Mouse (Mus musculus) layer of hippocampus, adult 2 months (tissue): ENCODE measurements around the gene Ubn2. TPM values are rescaled to one million over a fixed set of nuclear protein-coding genes. Genes with fewer than 3 reads are reported as not detected.
A peak's percentile ranks its signal among the peaks of the same experiment; 100 is the strongest.
"Not testable (repeated sequence)": the region's sequence is repeated elsewhere in the genome, so short reads cannot be mapped to it uniquely, and the experiment has no call there.

Experiments
- DNase-seq, 2 experiments: peaks; one replicate each; pipeline ENCODE4 v3.0.0; 2022; ENCODE audit warnings: low spot score in 2 of 2
- H3K27ac ChIP-seq: fragments of 200-600 bp; 2 replicates; pipeline ENCODE4 v1.8.1; 2022
- H3K4me3 ChIP-seq: fragments of 200-600 bp; 2 replicates; pipeline ENCODE4 v1.8.1; 2022; ENCODE audit warnings: mild to moderate bottlenecking
- CTCF ChIP-seq: fragments of 200-600 bp; conservative IDR thresholded peaks from 2 replicates; pipeline ENCODE4 v1.8.1; 2022; ENCODE audit warnings: antibody characterized with exemption, mild to moderate bottlenecking, moderate library complexity
- microRNA-seq, 2 experiments: library from miRNA; unstranded; fragments of <30 nt; microRNA quantifications; one replicate each; pipeline ENCODE4 v1.2.0; 2021
- total RNA-seq, 2 experiments: library from RNA; stranded (reverse); gene quantifications; 2 replicates each; pipeline ENCODE4 v1.2.3; 2021

Ubn2 gene
- total RNA-seq, 2 experiments from 2014 or later: 48.0 to 49.3 TPM

DNA sequence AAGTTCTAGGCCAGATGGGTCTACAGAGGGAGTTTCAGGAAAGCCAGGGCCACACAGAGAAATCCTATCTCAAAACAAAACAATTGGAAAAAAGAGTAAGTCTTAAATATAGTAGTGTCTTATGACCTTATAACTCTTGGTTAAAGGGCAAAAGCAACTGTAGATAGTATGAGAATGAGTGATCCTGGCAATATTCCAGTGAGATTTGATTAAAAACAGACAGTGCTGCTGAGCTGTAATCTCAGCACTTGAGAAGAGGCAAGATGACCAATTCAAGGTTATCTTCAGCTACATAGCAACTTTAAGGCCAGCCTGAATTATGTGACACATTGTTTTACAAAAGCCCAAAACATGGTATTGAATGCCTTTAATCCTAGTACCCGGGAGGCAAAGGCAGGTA lies 114.0 kb downstream of the Ubn2 start:
- DNase-seq: no peak
- no peak overlapping the region for H3K27ac ChIP-seq
- no peak overlapping the region for H3K4me3 ChIP-seq
- TF ChIP-seq CTCF: no peak

DNA sequence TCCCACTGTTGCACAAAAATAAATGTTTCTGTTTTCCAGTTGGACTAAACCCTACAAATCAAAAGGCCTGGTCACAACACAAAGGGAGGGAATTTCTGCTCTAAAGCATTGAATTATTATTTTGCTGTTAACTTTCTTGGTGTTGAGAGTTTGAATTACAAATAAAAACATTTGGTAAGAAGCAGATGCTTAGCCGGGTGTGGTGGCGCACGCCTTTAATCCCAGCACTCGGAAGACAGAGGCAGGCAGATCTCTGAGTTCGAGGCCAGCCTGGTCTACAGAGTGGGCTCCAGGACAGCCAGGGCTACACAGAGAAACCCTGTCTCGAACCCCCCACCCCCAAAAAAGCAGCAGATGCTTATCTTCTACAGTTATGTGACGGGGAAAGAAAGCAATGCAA lies 114.8 kb downstream of the Ubn2 start:
- H3K27ac ChIP-seq: not testable (repeated sequence)

DNA sequence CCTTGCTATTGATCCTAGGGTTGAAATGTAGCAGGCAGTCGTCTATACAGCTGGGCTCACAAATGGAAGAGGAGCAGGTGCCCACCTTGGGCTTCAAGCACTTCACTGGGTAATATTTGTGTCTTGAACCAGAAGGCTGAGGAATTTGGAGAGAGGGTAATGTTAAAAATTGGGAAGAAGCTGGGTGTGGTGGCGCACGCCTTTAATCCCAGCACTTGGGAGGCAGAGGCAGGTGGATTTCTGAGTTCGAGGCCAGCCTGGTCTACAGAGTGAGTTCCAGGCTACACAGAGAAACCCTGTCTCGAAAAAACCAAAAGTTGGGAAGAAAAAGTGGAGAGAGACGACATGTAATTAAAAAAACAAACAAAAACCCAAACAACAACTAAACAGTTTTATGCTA lies 116.1 kb downstream of the Ubn2 start:
- not testable (repeated sequence) for DNase-seq
- peak overlapping the region; percentile 100 for H3K27ac ChIP-seq
- peak overlapping the region; percentile 92 for H3K4me3 ChIP-seq

More for the DNA sequence above, 114.8 kb downstream of the Ubn2 start:
- not testable (repeated sequence) for H3K4me3 ChIP-seq, DNase-seq

DNA sequence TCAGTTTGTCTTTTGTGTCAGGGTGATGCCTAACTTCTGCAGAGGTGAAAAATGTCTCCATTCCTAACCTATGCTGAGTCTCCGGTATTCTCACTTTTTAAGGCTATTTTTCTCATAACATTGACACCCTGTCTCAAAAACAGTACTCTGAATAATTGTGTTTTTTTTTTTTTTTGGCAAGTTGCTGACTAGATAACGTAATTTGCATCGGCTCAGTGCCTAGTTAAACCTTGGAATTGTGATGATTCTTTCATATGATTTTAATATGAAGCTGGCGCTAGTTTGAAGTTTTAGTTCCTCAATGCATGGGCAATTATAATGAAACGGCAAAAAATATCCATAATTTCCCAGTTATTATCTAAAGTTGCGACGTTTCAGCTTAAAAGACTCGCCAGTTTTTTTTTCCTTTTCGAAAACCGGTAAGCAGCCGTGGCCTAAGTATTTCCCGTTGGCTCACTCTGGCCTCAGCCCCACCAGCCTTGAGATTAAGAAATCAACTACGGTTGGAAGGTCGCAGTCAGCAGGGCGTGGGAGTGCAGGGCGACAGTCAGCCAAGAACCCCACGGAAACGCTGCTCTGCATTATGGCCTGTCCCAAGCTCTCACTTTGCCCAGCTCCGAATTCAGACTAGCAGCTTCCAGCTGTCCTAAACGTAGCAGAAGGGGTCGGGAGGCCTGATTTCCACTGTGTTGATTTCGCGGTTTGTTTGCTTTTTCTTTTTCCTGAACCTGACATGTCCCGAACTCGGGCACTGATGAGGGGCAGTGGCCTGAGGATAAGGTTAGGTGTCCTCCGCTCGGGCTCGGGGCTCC lies 116.7 kb downstream of the Ubn2 start:
- TF ChIP-seq CTCF: no peak
- H3K27ac ChIP-seq: peak overlapping the region; percentile 100
- peak overlapping the region; percentile 92 for H3K4me3 ChIP-seq
- peak; percentile 42 to 55 for DNase-seq

DNA sequence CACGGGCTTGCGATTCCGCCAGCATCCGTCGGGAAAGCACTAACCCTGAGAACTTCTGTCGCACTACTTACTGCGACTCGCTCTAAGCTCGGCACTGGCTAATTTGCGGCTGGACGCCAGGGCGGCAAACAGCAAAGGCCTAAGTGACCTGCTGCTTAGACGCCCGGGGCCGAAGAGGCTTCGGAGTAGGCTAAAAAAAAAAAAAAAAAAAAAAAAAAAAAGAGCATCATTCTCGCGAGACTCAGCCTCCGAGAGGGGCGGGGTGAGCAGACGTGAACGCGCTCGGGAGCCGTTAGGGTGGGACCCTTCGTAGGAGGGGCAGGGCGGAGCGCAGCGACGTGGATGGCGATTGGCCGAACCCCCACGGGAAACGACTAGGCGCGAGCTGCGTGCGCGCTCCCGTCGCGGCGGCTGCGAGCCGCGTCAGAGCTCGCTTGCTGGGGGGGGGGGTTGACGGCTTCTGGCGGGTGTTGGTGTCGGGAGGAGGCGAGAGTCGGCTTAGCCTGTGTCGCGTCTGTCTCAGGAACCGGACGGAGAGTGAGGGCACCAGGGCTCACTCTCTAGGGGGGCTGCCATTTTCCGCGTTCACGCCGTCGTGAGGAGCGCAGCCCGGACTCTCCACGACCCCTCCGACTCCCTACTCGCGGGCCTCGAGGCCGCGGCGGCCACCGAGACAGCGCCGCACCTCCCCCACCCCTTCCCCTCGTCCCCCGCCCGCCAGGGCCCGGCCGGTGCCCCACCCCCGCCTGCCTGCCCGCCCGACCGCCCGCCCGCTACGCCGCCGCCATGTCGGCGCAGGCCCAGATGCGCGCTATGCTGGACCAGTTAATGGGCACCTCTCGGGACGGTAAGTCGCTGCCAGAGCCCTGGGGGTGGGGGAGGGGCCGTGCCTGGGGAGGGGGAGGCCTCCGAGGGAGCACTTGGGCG lies 117.6 kb downstream of the Ubn2 start, which contains the start of gene Luc7l2:
Gene Luc7l2 (plus strand): TSS at position 273 of the 927 bp plus-strand sequence.
- peak within 1 kb of the TSS; percentile 100 for H3K27ac ChIP-seq
- TF ChIP-seq CTCF: no peak; the same call in 1 of the 2 replicates
- peak within 1 kb of the TSS; percentile 92 for H3K4me3 ChIP-seq
- peak; percentile 95 to 96 for DNase-seq

DNA sequence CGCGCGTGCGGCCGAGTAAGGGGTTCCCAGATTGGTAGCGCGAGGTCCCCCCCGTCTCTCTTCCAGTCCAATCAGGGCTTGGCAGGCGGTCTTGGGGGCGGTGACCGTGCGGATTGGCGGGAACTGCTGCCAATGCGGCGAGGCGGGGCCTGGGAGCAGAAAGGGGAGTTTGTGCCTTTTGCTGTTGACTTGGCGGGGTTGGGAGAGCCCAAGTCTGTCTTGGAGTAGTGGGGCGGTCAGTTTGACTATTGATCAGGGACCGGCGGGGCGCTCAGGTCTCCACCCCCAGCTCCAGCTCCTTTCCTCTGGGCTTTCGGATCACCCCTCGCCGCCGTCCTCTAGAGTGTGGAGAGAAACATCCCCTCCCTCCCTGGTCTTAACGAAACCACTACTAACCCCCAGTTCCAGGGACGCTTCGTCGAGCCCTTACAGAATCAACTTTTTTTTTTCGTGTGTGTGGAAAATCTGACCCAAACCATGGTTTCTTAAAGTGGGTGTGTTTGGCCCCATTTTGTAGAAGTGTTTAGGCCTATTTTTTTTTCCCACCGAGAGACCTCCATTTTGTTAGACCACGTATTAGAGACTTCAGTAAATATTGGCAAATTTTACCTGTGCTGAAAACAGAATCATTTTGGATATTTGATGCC lies 118.4 kb downstream of the Ubn2 start:
- peak; percentile 97 to 98 for DNase-seq
- peak overlapping the region; percentile 92 for H3K4me3 ChIP-seq
- TF ChIP-seq CTCF: no peak
- peak overlapping the region; percentile 100 for H3K27ac ChIP-seq

DNA sequence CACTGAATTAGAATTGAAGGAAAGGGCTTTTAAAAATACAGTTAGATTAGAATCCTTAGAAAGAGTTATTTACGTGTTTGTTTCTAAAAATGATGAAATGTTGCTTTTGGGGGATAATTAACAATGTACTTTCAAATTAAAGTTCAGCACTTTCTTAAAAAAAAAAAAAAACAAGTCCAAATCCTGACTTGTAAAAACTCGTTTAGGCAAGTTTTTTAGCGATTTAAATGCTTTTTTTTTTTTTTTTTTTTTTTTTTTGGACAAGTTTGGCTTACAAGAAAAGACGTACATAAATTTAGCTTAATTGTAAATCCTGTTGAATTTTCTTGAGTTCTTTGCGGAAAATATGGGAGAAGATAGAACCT lies 118.9 kb downstream of the Ubn2 start:
- H3K4me3 ChIP-seq: peak overlapping the region; percentile 92
- TF ChIP-seq CTCF: no peak
- no peak for DNase-seq
- H3K27ac ChIP-seq: peak overlapping the region; percentile 100; the same call in 1 of the 2 replicates

Small RNAs within 50 kb of the gene (microRNA-seq; reads per million reads assigned to microRNA genes)
- 0 reads per million in 2 experiments for gene Mir7670

Other genes with a start within 250 kb of the Ubn2 start
- 10 to 100 TPM; 37.1 to 37.4 TPM for gene D630045J12Rik, start 179.9 kb upstream of the Ubn2 start, total RNA-seq
- 1 to 10 TPM; 4.5 TPM for gene Zc3hav1l, start 134.7 kb upstream of the Ubn2 start, total RNA-seq
- gene Zc3hav1, start 79.3 kb upstream of the Ubn2 start, total RNA-seq: 1 to 10 TPM; 3.1 to 3.9 TPM
- 10 to 100 TPM; 11.5 to 12.2 TPM for gene Ttc26, start 52.5 kb upstream of the Ubn2 start, total RNA-seq
- 10 to 100 TPM; 58.3 to 62.0 TPM for gene Fmc1, start 99.6 kb downstream of the Ubn2 start, total RNA-seq
- 100 to 1,000 TPM; 196 to 219 TPM for gene Luc7l2, start 117.4 kb downstream of the Ubn2 start, total RNA-seq
- 1 to 10 TPM; 1.0 to 1.2 TPM for gene Klrg2, start 203.3 kb downstream of the Ubn2 start, total RNA-seq
- 10 to 100 TPM; 52.1 to 59.8 TPM for gene Clec2l, start 229.1 kb downstream of the Ubn2 start, total RNA-seq